Mouse (Mus musculus) CH12.LX (cell line): ENCODE measurements around the gene Heatr5b.

ENCODE experiments used
- CTCF ChIP-seq, 2 experiments: IDR thresholded peaks in 1 of 2; conservative IDR thresholded peaks in 1 of 2; 2 replicates each; pipeline ENCODE4 v1.5.1; 2011 to 2012; ENCODE audit warnings: low read depth in 2 of 2, low read length in 2 of 2, improper control_type of control experiment in 1 of 2, inconsistent platforms in 1 of 2, mild to moderate bottlenecking in 1 of 2, moderate library complexity in 1 of 2
- KAT2A ChIP-seq: IDR thresholded peaks from 2 replicates; pipeline ENCODE4 v1.6.1; 2012; ENCODE audit warnings: low read length, improper control_type of control experiment, inconsistent platforms; ENCODE audit not compliant: insufficient replicate concordance
- POLR2A ChIP-seq: IDR thresholded peaks from 2 replicates; pipeline ENCODE4 v1.6.1; 2011; ENCODE audit warnings: low read depth, mild to moderate bottlenecking, improper control_type of control experiment, low read length

- TF ChIP-seq CTCF (conservative IDR thresholded peaks at IDR 0.05 in 1 of 2, IDR thresholded peaks at IDR 0.05 in 1 of 2; ENCODE audit: low read depth in 2 of 2, low read length in 2 of 2) (no peak), KAT2A (no peak), POLR2A (no peak)
Observed at GRCm38 (mm10) chr17:78724461-78725055, 110.6 kb downstream of the Heatr5b start.
